Mouse (Mus musculus): ENCODE measurements around the gene Hif3a.
"Not testable (repeated sequence)": the region's sequence is repeated elsewhere in the genome, so short reads cannot be mapped to it uniquely, and the experiment has no call there.

Hif3a gene

DNA sequence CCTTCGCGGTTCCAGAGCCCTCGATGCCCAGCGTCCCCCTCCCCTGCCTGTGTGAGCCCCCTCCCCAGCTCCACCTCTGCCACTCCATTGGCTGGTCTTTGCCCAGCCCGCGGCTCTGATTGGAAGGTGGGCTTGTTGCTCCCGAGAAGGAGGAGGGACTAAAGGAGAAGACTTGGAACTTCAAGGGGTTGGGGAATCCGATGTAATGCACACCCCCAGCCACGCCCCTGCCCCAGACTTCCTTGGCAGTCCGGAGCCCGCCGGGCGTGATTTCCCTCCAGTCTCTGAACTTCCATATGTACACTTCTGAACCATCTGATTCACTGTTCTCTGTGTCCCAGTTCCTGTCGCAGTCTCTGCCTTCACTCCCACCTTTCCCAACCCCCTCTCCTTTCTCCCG is at the start of gene Hif3a:
Gene Hif3a (minus strand): TSS at position 39 of the 400 bp plus-strand sequence.
- peak; percentile 95 for DNase-seq (ENCODE audit: low read depth, low spot score)

DNA sequence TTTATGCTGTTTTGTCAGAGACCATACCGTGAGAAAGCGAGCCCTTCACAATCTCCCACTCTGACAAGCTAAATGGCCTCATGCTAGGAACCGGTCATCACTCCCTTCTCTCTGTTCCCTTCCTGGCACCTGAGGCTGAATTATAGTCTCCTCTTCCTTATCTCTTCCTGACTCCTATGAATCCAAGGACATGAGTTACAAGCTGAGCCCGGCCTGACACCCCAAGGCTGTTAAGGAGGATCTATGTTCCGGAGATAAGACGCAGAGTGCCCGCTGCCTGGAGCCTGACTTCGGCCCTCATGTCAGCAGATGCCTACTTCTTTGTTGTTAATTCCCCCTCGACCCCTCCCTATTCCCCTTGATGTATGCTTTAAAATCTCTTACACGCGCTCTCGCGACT is 39.4 kb upstream of the Hif3a start:
- DNase-seq (ENCODE audit: low read depth, low spot score): not testable (repeated sequence)

DNA sequence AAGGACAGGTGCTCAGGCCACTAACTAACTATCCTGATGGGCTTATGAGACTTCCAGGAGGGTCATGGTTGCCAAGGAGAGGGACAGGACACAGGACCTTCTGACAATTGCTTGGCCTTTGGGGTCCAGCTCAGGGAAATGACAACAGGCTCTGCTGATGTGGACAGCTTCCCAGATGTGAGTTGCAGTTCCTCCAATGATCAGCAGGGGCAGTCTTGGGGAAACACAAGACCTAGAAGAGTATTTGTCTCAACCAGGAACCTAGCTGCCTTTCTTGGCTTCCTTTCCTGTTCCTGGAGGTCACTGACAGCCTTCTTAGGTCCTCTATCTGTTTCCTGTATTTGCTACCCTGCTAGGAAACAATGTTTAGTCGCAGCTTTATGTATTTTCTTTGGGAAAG is 29.1 kb upstream of the Hif3a start:
- DNase-seq (ENCODE audit: low read depth, low spot score): peak; percentile 40

DNA sequence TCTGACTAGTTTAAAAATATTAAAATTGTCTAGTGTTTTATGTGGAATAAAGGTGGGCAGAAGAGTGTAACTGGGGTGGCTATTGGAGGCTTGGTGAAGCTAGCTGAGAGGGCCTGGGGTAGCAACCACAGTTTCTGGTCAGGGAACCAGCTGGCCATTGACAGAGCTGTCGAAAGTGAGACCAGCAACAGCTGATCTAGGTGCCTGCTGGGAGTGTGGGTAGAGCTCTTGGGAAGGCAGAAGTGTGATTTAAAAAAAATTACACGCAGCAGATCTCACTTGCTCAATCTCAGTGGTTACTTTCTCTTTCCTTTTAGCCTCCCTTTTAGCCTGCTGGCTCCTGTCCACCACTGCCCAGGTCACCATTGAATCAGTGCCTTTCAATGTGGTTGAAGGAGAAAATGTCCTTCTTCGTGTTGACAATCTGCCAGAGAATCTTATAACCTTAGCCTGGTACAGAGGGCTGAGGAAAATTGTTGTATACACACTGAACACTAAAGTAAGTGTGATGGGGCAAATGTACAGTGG is 27.9 kb upstream of the Hif3a start:
- DNase-seq (ENCODE audit: low read depth, low spot score): peak; percentile 0

DNA sequence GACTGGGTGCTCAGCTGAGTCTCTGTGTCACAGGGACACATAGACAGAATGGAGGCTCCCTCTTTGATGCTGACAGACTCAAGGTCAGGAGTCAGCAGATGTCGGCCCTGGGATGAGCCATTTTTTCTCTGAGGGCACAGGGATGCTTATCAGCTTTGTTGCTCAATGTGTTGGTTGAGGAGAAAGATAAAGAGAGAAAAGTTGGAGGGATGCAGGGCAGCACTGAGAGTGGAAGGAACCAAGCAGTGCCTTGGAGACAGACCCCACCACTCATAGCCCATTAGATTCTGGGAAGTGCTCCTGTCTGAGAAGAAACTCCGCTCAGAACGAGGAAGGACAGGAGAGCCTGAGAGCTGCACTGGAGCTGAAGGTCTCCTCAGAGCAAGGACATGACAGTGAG is 25.5 kb upstream of the Hif3a start:
- DNase-seq (ENCODE audit: low read depth, low spot score): no peak

DNA sequence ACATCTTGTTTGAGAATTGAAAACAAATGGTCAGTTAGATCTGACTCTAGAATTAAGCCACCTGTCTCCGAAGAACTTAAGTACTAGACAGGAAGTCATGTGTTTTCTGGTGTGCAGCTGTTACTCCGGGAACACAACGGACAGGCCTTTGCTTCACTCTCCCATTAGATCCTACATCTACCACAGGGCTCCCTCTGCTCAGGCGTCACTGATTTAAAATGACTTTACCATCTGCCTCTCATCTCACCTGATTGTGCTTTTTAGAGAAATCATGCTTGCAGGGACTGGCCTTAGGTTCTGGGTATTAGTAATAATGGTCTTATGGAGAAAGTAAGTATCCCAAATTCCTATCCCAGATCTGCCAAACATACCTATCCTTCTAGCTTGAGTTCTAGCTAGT is 20.5 kb upstream of the Hif3a start:
- DNase-seq (ENCODE audit: low read depth, low spot score): no peak

DNA sequence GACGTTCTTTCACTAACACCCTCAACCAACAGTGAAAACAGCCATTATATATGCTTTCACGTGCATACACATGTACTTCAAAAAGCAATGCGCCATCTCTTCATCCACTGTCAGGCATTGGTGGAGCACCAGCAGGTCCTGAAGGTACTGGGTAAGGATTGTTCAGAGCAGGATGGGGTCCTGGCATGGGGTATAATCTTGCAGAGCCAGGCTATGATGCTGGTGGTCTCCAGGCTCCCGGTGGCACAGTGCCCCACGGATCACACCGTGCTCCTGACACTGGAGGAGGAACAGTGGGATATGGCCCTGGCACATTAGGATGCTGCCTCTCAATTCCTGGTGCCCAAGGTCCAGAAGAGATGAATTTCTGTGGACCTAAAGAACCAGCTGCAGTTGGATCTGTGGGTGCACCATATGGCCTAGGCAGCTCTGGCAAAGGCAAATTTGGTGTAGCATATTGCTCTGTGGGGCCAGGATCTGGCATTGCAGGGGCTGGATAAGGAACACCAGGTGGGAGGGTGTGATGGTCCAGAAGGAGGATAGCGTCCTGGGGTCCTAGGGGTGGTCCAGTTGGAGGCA is 15.9 kb upstream of the Hif3a start:
- DNase-seq (ENCODE audit: low read depth, low spot score): no peak

DNA sequence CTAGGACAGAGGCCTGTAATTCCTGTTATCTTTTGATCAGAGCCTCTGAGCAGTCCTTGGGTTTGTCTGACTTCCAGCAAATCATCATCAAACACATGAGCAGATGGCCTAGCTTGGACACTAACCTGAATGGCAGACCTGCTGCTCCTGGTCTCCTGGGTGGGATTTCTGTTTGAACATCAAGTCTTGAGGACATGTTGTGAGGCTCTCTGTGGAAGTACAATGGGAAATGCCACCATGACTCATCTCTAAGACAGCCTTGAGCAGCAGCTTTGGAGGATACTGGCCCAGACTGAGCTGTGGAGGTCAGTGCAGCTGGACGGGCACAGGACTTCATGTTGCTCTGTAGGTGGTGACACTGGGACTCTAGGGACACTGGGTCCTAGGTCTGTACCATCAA is 14.3 kb upstream of the Hif3a start:
- no peak for DNase-seq (ENCODE audit: low read depth, low spot score)

DNA sequence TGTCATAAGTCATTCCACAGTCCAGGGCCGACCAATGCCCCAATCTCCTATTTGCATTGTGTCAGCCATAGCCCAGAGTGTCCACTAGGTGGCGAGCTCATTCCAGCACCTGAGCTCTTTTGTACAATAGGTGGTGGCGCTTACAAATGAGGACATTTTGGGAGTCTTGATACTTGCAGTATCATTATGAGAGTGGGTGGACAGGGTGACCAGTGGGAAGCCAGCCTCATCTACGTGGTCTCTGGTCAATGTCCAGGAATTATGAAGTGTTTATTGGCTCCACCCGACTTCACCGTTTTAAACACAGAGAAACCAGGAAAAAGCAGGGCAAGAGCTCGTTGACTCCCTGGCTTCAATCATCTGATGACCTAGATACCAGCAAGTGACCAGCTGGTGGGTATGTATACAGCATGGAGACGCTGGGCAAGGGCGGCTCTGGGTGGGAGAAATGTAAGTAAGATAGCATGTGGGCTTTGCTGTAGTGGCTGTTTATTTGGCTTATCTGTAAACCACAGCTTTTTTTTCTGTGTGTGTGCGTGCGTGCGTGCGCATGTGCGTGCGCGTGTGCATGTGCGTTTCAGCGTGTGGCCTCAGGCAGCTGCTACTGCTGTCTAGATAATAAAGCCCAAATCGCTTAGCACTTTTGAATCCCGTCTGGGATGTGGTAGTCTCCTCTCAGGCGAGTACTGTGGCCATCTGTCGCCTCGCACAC is 11.8 kb upstream of the Hif3a start, which contains the start of gene Psg16:
Gene Psg16 (plus strand): TSS at position 137 of the 712 bp plus-strand sequence.
- DNase-seq (ENCODE audit: low read depth, low spot score): peak; percentile 85

DNA sequence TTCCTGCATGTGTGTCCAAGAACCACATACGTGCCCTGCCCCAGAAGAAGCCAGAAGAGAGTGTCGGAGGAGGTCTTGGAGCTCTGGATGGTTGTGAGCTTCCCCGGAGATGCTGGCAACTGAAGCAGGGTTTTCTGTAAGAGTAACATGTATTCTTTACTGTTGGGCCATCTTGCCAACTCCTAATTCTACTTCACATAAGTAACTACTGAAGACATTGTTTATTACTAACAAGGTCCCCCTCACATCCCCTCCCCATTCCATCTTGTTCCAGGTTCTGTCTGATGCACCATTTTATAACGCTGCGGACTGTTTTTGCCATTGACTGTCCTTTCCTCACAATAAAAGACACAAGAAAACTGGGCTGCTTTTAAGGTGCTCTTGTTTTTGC is 11.3 kb upstream of the Hif3a start:
- DNase-seq (ENCODE audit: low read depth, low spot score): no peak

DNA sequence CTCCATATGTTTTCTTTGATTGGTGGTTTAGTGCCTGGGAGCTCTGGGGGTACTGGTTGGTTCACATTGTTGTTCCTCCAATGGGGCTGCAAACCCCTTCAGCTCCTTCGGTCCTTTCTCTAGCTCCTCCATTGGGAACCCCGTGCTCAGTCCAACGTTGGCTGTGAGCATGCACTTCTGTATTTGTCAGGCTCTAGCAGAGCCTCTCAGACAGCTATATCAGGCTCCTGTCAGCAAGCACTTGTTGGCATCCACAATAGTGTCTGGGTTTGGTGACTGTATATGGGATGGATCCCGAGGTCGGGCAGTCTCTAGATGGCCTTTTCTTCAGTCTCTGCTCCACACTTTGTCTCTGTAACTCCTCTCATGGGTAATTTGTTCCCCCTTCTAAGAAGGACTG is 5.4 kb upstream of the Hif3a start:
- not testable (repeated sequence) for DNase-seq (ENCODE audit: low read depth, low spot score)

DNA sequence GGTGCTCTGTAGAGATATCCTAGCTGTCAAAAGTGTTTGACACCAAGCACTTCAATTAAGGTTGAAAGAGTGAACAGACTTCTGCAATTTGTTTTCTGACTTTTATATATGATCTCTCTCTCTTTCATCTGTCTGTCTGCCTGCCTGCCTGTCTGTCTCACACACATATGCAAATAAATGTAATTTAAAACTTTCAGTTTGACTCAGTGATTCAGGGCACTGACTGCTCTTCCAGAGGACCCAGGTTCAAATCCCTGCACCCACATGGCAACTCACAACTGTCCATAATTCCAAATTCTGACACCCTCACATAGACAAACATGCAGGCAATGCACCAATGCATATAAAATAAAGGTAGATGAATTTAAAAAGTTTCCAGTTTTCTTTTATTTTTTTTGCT is 4.8 kb upstream of the Hif3a start:
- DNase-seq (ENCODE audit: low read depth, low spot score): no peak

DNA sequence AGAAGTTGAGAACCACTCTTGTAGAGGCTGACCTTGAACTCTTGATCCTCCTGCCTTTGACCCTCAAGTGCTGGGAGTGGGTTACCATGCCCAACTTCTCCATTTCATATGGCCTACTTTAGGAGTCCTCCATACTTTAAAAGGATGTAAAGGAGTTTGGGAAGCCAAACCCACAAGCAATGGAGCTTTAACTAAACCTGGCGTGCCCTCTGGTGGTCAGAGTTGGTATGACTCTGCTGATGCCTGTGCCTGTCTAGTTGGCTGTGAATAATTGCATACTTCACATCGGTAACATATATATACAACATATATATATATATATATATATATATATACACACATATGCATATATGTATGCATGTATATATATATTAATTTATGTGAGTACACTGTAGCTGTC is 4.2 kb upstream of the Hif3a start:
- peak; percentile 77 for DNase-seq (ENCODE audit: low read depth, low spot score)

DNA sequence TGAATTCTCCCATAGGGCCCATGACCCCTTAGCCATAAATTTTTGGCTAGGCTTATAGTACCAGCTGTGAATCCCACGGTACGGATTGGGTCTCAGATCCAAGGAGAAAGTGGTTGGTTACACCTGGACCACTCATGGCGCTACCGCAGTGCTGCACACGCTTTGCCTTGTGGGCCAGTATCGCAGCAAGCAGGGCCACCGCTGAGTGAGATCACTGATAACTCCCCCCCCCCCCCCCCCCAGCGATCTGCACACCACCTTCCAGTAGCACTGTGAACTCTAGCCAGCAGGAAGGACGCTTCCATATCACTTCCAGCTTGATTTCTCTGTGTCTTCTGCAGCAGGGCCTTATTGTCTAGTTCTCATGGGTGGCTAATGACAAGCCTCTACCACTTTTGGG is 3.4 kb upstream of the Hif3a start:
- no peak for DNase-seq (ENCODE audit: low read depth, low spot score)

DNA sequence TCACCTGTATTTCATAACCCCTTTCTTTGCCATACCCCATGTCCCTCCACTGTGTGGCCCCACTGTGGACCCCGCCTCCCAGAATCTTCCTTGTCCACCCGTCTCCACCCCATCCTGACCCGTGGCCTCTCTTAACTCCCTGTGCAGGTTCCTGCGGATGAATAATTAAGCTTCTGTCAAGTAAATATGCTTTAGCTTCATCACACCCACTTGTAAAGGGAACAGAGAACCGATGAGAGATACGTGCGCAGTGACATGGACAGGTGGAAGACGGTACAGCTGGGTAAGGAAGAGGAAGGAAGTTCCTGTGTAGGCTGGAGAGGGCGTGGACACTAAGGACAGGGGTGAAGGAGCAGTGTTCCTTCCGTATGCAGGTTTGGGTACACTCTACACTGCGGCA is 618 bp upstream of the Hif3a start:
- DNase-seq (ENCODE audit: low read depth, low spot score): no peak

DNA sequence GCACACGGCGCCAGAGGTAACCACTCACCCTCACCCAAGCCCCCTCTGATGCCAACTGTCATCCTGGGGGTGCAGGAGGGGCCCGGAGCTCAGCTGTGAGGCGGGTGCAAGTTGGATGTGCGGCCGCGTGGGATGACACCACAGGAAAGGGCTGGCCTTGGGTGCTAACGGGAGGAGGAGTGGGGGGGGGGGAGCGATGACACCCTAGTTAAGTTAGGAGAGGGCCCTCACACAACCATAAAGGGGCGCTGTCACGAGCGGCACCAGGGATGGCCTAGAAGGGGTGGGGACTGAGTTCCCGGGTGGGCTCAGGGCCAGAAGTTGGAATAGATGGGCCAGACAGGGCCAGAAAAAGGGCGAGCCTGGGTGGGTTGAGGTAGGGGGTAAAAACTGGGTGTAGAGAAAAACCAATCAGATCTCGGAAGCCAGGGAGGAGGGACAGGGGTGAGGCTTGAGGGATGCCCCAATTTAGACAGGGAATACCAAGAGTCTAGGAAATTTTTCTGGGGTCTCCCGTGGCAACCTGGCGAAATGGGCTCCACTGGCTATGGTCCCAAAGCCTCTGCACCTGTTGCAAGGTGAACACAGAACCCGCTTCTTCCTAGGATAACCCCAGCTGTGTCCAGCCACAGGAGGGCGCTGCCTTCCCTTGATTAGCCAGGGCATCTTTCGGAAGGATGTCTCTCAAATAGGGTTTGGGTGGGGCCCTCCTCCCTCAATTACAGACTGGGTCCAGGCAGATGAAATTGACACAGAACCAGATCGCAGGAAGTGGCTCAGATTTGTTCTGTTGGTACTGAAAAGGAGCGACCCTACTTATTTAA is 1.2 kb downstream of the Hif3a start:
- DNase-seq (ENCODE audit: low read depth, low spot score): no peak

DNA sequence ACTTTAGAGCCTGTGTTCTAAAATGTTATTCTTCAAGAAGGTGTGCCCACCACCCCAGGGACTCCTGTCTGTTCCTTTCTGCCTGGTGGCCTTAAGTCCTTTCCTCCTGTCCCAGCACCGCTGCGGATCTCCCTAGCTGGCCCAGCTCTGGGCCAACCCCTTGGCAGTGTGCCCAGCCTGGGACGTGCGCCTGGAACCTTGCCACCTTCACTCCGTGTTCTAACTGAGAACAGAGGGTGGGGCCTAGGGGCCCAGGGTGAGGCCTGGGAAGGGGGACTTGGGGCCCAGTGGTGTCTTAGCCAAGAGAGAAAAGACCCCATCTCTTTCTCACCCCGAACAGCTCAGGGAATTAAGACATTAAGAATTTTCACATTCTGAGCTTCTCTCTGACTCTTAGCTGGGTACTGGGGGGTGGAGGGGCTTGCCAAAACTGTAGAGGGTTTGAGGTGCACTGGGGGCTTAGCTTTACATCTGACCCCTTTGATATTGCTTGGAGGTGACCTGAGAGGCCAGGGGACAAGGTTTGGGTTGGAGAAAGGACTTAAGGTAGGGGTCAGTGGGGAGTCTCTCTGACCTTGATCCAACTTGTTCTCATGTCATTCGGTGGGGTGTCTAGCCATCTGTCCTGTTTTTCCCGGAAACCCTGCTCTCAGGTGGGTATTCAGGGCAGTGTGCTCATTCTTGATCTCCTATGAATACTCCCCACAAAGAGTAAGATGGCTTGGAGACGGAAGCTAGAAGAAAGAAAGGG is 2.0 kb downstream of the Hif3a start:
- DNase-seq (ENCODE audit: low read depth, low spot score): no peak

DNA sequence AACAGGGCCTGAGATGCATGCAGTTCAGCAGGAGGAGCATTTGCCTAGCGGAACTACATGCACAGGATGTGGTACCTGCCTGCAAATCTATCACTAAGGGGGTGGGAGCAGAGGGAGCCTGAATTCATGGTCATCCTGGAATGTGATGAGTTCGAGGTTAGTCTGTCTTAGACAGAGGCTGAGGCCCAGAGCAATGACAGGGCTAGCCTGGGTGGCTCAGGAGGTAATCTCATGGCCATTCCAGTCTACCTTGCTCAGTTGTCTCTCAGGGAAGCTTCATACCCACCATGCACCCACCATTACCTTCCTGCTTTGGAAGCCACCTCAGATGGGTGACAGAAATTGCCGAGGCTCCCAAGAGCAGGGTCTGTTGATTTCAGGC is 2.8 kb downstream of the Hif3a start:
- DNase-seq (ENCODE audit: low read depth, low spot score): no peak

DNA sequence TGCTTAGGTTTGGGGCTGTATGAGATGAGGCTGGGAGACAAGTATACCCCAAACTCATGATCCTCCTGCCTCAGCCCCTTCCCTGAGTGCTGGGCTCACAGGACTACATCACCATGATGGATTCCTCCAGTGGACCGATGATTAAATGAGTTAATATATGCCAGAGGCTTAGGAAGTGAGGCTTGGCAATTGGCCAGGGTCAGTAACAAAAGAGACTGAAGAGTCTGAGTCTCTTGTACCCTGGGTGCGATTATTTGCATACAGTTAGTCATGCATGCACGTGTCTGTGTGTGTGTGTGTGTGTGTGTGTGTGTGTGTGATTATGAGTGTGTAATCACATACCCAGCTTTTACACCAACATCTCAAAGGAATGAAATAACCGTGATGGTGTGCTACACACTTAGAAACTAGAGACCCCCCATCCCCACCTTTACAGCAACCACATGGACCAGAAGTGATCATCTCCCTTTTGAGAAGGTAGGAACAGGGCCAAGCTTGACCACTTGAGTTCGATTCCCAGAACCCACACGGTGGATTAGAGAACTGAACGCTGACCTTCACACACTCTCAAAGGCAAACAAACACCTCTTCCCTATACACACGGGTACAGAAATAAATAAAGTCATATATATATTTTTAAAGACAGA is 3.3 kb downstream of the Hif3a start:
- no peak for DNase-seq (ENCODE audit: low read depth, low spot score)

DNA sequence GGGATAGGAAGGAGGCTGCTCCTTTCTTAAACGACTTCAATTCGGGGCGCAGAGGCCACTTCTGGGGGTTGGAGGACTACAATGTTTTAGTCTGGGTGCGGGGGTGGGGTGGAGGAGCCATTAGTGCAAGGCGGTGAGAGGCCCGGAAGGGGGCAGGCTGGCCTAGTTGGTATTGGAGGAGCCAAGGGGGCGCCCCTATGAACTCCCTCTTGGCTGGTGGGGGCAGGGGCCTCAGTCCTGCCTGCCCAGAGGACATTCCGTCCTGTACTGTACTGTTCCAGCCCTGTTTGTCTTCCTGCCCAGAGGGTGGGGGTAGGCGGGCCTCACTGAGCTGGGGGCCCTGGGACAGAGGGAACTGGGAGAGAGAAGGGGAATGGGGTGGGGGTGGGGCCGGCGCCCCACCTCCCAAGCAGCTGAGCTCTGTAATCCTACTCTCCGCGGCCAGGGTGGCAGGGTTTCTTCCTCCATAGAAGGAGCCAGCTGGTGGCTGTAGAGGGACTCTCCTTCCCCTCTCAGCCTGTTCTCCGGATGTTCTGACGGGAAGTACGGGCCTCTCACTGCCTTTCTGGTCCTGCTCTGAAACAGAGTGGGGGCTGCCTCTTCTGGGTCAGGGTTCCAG is 4.0 kb downstream of the Hif3a start:
- peak; percentile 55 for DNase-seq (ENCODE audit: low read depth, low spot score)

Measured in R1 (cell line).